Mouse (Mus musculus) Muller cell, postnatal 12 days (primary cell): ENCODE data around the gene Gsdme.
A peak's percentile ranks its signal among the peaks of the same experiment; 100 is the strongest.

Experiments used
- DNase-seq: peaks from one replicate; pipeline ENCODE4 v3.0.0-alpha.2; 2015; ENCODE audit errors: inconsistent ontology term

Gsdme gene

GRCm38 (mm10) chr6:50244967-50245366 is 18.7 kb downstream of the Gsdme start:
- DNase-seq = no peak

DNA sequence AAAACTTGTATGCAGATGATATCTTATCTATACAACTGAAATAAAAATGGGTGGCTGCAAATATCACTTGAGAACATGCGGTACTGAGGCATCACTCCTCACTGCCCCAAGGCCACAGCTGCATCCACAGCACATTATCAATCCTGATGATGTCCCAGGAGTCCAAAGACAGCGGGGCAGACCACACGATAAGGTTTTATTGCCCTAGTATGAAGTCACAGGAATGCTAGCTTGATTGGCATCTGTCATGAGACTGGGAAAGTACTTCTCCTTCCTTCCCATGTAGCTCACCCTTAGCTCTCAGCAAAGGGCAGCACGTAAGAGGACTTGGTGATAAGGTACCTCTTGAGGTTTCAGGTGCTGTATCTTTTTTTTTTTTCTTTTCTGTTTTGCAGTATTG is 19.5 kb downstream of the Gsdme start:
- no peak for DNase-seq

DNA sequence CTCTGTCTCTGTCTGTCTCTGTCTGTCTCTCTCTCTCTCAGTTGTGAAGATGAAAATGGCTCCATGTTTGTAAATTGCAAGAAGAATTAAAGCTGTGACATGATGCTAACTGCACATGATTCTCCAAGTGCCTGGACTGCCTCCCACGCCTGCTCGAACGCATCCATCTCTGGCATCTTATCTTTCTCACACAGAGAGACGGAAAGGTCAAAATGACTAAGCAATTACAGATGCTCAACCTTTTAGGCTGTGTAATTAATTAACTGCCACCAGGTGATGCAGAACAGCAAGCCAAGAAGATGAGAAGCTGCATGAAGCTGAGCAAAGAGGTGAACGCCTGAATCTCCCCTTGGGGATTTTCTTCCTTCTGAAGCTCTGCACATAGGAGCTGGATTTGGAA is 23.2 kb downstream of the Gsdme start:
- DNase-seq = no peak

GRCm38 (mm10) chr6:50239902-50240301 is 23.8 kb downstream of the Gsdme start:
- DNase-seq = no peak

DNA sequence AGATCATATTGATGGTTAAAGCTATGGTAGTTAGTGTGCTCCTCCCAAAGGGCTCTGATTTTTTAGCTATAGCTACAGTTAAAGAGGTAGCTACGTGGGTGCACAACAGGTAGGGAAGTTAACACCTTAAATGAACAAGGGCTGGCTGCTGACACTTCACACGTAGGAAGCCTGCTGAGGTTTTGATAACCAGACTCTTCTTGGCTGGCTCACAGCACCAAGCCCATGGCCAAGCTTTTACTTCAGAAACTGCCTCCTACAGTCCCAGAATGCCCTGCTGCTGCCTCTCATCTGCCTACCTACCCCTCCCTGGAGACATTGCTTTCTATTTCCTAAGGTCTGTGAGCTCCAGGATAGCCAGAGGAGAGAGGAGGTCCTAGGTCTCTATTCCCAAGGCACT is 25.7 kb downstream of the Gsdme start:
- no peak for DNase-seq

- no peak for DNase-seq
Measured at GRCm38 (mm10) chr6:50232984-50233383, 30.7 kb downstream of the Gsdme start.

DNA sequence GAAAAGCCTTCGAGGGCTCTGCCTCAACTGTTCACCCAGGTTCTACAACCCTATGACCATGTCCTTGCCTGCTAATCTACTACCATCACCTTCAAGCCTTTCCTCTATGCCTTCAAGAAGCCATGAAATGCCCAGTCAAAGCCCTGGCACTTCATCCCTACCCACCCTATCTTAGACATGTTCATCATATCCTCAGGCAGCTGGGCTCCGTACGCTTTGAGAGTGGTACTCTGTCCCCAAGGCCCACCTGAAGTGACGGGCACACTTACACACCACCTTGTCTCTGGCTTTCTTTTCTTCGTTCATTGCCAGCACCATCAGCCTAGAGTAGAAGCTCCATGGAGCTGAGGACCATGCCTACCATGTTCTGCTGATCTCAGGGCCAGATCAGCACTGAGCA is 32.4 kb downstream of the Gsdme start:
- DNase-seq = no peak

GRCm38 (mm10) chr6:50228180-50228579 is 35.5 kb downstream of the Gsdme start:
- no peak for DNase-seq

DNA sequence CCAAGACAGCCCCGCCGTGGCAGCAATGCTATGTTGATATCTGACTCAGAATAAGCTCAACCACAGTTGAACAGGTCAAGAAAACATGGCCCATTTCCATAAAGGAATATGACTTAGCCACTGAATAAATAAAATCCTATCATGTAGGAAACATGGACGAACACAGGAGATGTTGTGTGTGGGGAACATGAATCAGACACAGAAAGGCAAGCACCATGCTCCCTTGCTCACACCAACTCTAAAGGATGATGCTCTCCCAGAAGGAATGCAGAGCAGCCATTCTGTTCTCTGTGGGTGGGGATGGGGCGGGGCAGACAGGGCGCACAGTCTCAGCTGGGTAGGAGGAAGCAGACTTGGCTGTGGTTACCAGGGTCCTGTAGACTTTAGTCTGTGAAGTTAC is 38.4 kb downstream of the Gsdme start:
- peak; percentile 48 for DNase-seq

DNA sequence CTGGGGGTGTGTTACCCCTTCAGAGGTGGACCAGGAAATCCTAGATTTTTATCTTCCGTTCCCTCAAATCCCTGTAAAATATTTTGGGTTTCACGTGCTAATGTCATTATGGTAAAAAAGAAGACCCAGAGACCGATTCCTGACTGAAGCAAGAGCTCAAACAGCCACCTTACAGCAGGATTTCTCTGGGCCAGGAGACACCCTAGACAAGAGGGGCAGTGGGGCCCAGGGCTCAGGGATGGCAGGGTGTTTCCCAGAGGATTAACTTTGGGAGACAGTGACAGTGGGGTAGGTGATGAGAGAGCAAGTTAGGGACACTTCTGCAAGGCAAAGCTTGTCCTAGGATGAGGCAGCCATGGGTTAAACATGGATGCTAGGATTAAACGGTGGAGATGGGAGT is 40.1 kb downstream of the Gsdme start:
- DNase-seq = no peak

DNA sequence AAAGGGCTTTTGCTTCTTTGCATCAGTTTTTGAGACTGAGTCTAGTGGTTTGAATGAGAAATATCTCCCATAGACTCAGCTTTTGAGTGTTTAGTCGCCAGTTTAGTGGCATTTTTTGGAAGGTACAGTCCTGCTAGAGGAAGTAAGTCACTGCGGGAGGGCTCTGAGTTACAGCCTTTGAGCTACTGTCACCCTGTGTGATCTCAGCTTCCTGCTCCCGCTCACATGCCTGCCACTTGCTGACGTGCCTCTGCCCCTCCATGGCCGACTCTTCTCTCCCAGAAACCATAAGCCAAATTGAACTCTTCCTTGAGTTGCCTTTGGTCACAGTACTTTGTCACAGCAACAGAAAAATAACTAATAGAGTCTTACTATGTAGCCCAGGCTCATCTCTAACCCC is 40.7 kb downstream of the Gsdme start:
- DNase-seq = no peak

DNA sequence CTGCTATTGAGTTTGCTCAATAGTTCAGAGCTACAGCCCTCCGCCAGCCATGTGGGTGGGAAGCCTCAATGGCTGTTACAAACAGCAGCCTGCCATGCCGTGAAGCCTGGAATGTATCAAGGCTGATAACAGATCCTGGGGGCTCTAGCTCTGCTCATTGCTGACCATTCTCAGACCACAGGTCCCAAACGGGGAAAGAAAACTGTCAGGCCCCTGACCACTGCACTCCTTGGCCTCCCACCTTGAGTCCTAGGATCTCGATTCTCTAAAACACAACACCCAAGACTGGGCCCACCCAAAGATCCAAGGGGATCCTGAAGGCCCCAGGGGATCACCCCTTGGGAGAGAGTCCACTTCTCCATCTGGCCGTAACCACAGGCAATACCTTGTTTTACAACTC is 41.3 kb downstream of the Gsdme start:
- no peak for DNase-seq

DNA sequence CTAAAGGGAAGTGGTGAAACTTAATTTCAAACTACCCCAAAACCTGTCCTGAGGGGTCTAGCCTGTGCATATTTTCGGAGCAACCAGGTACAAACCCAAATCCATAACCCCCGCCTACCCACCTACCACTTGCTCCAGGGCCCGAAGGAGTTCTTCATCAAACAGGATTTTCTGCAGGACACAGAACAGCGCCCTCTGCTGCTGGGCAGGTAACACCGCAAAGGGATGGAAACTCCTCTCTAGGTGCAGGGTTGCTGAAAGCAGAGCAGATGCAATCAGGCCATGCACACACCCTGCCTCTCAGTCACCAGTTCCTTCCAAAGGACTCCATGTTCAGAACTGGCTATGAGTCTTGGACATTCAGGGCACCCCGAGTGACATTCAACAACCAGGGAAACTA is 42.8 kb downstream of the Gsdme start:
- DNase-seq = no peak

- DNase-seq = no peak
Measured at GRCm38 (mm10) chr6:50219066-50219465, 44.6 kb downstream of the Gsdme start.

DNA sequence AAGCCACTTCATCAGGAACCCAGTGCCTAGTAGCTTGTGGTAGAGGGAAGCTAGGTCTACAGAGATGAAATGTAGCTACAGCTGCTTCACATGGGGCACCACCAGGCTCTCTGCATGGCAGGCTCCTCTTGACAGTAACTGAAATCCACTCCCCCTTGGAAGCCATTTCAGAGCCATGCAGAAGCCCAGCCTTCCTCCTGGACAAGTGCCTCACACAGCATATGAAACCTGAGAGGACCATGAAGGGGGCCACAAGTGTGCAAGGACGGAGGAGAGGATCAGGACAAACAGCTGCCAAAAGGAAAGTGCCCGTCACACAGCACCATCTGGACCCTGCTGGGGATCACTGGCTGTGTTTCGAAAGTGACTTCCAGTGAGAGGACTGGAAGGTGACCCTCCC is 45.0 kb downstream of the Gsdme start:
- no peak for DNase-seq

DNA sequence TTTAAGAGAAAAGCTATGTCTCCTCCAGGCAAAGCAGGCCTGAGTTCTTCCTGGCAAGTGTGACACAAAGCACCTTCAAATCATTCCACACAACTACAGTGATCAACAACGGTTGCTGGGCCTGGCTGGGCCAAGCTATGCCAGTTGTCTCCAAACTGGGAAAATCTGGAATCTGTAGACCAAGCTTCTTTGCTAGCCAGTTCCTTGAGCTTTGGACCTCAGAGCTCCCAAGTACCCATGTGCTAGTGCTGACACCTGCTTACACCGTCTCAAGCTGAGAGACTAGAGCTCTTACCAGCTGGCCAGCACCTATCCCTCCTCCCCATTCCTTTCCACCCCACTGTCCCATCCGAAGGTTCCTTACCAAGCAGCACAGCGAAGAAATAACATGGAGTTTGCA is 47.7 kb downstream of the Gsdme start:
- DNase-seq = no peak

GRCm38 (mm10) chr6:50215373-50215745 is 48.3 kb downstream of the Gsdme start:
- peak; percentile 69 for DNase-seq

GRCm38 (mm10) chr6:50214711-50215372 is 48.8 kb downstream of the Gsdme start:
- no peak for DNase-seq

DNA sequence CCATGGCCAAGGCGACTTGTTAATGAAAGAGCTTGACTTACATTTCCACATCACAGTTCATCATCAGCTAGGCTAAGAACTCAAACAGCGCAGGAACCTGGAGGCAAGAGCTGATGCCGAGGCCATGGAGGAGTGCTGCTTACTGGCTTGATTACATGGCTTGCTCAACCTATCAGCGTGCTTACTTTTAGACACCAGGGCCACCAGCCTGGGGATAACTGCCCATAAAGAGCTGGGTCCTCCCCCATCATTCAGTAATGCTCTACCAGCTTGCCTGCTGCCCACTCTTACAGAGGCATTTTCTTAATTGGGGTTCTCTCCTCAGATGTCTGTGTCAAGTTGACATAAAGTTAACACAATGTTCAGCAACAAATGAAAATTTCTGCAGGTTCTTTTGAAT is 58.6 kb downstream of the Gsdme start:
- DNase-seq = no peak

GRCm38 (mm10) chr6:50204356-50204755 is 59.3 kb downstream of the Gsdme start:
- DNase-seq = no peak

DNA sequence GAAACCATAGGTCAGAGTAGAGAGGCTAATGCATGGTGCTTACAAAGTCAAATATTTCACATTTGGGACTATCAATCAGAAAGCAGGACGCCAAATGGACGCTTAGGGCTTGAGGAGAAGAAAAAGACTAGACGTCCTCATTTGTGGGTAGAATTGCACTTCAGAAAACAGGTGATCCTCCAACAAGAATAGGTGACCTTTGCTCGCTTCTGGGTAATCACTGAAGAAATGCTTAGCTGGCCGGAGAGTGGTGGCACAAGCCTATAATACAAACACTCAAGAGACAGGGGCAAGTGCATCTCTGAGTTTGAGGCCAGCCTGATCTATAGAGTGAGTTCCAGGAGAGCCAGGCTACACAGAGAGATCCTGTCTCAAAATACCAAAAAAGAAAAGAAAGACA is 69.8 kb downstream of the Gsdme start:
- DNase-seq = no peak

DNA sequence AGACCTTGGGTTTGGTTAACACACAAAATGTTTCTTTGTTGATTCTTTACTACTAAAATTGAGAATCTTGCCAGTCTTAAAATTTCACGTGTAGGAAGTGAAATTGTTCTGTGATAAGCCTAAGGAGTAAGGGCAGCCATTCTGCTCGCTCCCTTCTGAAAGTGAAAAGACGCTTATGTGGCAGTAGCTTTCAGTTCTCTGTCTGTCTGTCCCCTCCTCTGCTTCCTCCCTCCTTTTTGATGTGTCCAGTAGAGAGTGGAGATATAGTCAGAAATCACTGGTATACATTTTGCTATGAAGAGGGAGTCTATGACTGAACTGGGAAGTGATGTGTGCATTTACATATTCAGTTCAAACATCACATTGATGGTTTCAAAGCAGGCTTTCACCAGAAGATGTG is 70.8 kb downstream of the Gsdme start:
- no peak for DNase-seq

DNA sequence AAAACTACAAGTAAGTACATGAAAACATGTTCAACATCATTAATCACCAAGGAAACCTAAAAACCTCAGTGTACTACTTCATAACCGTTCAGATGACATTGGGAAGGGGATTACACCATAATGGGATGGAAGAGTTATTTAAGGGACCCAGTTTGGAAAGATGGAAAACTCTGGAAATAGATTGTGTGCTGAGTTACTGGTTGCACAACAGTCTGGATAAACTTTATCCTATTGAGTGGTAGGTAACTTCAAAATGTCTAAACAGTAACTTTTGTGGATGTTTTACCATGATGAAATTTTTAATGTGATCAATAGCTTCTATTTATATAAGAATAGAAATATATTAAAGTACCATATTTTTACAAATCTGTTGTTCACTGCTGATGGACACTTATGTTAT is 71.5 kb downstream of the Gsdme start:
- DNase-seq = no peak

- no peak for DNase-seq
Measured at GRCm38 (mm10) chr6:50191605-50192004, 72.1 kb downstream of the Gsdme start.
